Mouse (Mus musculus) embryonic fibroblast, embryonic 13.5 days (primary cell): Measurements from ENCODE around the gene Pklr.

Source experiments
- CTCF ChIP-seq: IDR thresholded peaks from 2 replicates; pipeline ENCODE4 v1.5.1; 2011; ENCODE audit warnings: mild to moderate bottlenecking, control low read depth, low read length, moderate library complexity, borderline replicate concordance; ENCODE audit not compliant: insufficient read depth
- POLR2A ChIP-seq: IDR thresholded peaks from 2 replicates; pipeline ENCODE4 v1.6.1; 2011; ENCODE audit warnings: low read depth, mild to moderate bottlenecking, control low read depth, low read length, moderate library complexity

DNA sequence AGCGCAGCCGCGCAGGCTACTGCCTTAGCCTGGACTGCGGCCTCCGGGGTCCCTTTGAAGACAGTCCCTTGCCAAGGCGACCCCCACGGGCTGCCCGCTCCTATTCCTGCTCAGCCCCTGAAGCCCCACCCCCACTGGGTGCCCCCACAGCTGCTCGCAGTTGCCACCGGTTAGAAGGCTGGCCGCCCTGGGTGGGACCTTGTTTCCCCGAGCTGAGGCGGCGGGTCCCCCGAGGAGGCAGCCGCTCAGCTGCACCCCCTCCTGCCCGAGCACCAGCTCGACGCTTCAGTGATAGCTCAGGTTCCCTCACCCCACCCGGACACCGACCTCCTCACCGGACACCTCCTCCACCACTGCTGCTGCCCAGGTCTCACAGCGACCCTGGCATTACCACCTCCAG, 51.3 kb downstream of the Pklr start:
- TF ChIP-seq POLR2A (no peak), CTCF (no peak)
